Mouse (Mus musculus) heart, postnatal 0 days (tissue): Measurements from ENCODE around the gene Snupn.
A peak's percentile ranks its signal among the peaks of the same experiment; 100 is the strongest.

ENCODE experiments used
- CTCF ChIP-seq: IDR thresholded peaks from 2 replicates; pipeline ENCODE4 v1.5.1; 2016; ENCODE audit warnings: antibody characterized with exemption, control low read depth, low read depth
- EP300 ChIP-seq: IDR thresholded peaks from 2 replicates; pipeline ENCODE4 v1.6.1; 2016; ENCODE audit warnings: antibody characterized with exemption, low read depth

- TF ChIP-seq CTCF (peak; percentile 68), EP300 (no peak; the same call in 1 of the 2 replicates)
Observed at GRCm38 (mm10) chr9:56928041-56928811, 22.5 kb upstream of the Snupn start, which contains the start of gene Snx33.
